Comparison of ENCODE assay signal across 10 mouse cellular contexts in genomic region chr2:178221003-178221402, GRCm38 (mm10).
DNase-seq lines count a peak whose midpoint lies in the region; ATAC-seq and TF ChIP-seq lines count a peak whose summit lies in the region.
"Had no signal": no experiment of that assay in that cellular context is flagged by ENCODE, and none has a peak within 500 bp of the region (broad histone marks: within the 10 kb centered on the region; RNA-seq: fewer than 3 reads in every experiment).

No protein-coding gene starts in this region.

- H3K4me2 ChIP-seq in embryonic facial prominence, embryonic 12.5 days (replicated peaks) = no peak overlapping the region
- no peak overlapping the region for H3K4me2 ChIP-seq in hindbrain, embryonic 12.5 days (replicated peaks)
- H3K4me2 ChIP-seq in midbrain, embryonic 14.5 days (ENCODE audit: low read length) = no peak overlapping the region

- no peak for DNase-seq in layer of hippocampus, adult 2 months (ENCODE audit: low spot score in 2 of 2)
- no peak for DNase-seq in layer of hippocampus, adult 11-12 months (ENCODE audit: low spot score)
- no peak for DNase-seq in midbrain, embryonic 14.5 days
- DNase-seq in ovary, postnatal 10 days (ENCODE audit: low spot score) = no peak
- no peak for DNase-seq in adrenal gland, adult 18-20 months (ENCODE audit: low spot score in 2 of 2)
- DNase-seq: cerebellum, adult 2 months; gastrocnemius, postnatal 36 days had no signal

- H3K4me1 ChIP-seq in embryonic facial prominence, embryonic 12.5 days = no peaks in the 10 kb centered on the region
- H3K4me1 ChIP-seq in hindbrain, embryonic 12.5 days = no peaks in the 10 kb centered on the region
- 0 out of 2 replicates have a peak, but pooled peaks cover 10% of the 10 kb centered on the region for H3K4me1 ChIP-seq in midbrain, embryonic 14.5 days (ENCODE audit: control insufficient read depth, insufficient read depth, low read length)

- no peak overlapping the region for H3K4me3 ChIP-seq in layer of hippocampus, adult 2 months
- no peak overlapping the region for H3K4me3 ChIP-seq in embryonic facial prominence, embryonic 12.5 days
- H3K4me3 ChIP-seq in hindbrain, embryonic 12.5 days = no peak overlapping the region
- no peak overlapping the region for H3K4me3 ChIP-seq in midbrain, embryonic 14.5 days (replicated peaks; ENCODE audit: low read depth, low read length)

- no peaks in the 10 kb centered on the region for H3K36me3 ChIP-seq in embryonic facial prominence, embryonic 12.5 days
- no peaks in the 10 kb centered on the region for H3K36me3 ChIP-seq in hindbrain, embryonic 12.5 days
- H3K36me3 ChIP-seq in midbrain, embryonic 14.5 days (ENCODE audit: control insufficient read depth, insufficient read depth, low read length) = no peaks in the 10 kb centered on the region

- H3K9ac ChIP-seq in embryonic facial prominence, embryonic 12.5 days = no peak overlapping the region
- H3K9ac ChIP-seq in hindbrain, embryonic 12.5 days = no peak overlapping the region
- H3K9ac ChIP-seq in midbrain, embryonic 14.5 days (replicated peaks; ENCODE audit: low read length) = no peak overlapping the region

- TF ChIP-seq CTCF in layer of hippocampus, adult 2 months (conservative IDR thresholded peaks at IDR 0.05) = no peak

- no peaks in the 10 kb centered on the region for H3K9me3 ChIP-seq in embryonic facial prominence, embryonic 12.5 days
- H3K9me3 ChIP-seq in hindbrain, embryonic 12.5 days (replicated peaks) = no peaks in the 10 kb centered on the region
- H3K9me3 ChIP-seq in midbrain, embryonic 14.5 days (ENCODE audit: control insufficient read depth, low read length) = no peaks in the 10 kb centered on the region

- 0 out of 2 replicates have a peak overlapping the region, but pooled peaks have one; percentile 71 for H3K27ac ChIP-seq in layer of hippocampus, adult 2 months
- H3K27ac ChIP-seq in embryonic facial prominence, embryonic 12.5 days = no peak overlapping the region
- no peak overlapping the region for H3K27ac ChIP-seq in hindbrain, embryonic 12.5 days
- no peak overlapping the region for H3K27ac ChIP-seq in midbrain, embryonic 14.5 days (replicated peaks; ENCODE audit: low read depth, low read length)

- no peaks in the 10 kb centered on the region for H3K27me3 ChIP-seq in embryonic facial prominence, embryonic 12.5 days
- H3K27me3 ChIP-seq in hindbrain, embryonic 12.5 days = no peaks in the 10 kb centered on the region
- no peaks in the 10 kb centered on the region for H3K27me3 ChIP-seq in midbrain, embryonic 14.5 days (ENCODE audit: control insufficient read depth, insufficient read depth, low read length)

- peak; percentile 69; the same call in 1 of the 2 replicates for ATAC-seq in embryonic facial prominence, embryonic 12.5 days (ENCODE audit: insufficient number of reproducible peaks, insufficient read depth, low FRiP score, low TSS enrichment)
- peak; percentile 66 for ATAC-seq in hindbrain, embryonic 12.5 days (ENCODE audit: low FRiP score)
- ATAC-seq in midbrain, embryonic 14.5 days (ENCODE audit: low FRiP score, low TSS enrichment) = peak; percentile 65
- no peak for ATAC-seq in monocyte, adult 5-6 weeks (replicated peaks; ENCODE audit: insufficient number of reproducible peaks, low FRiP score, low TSS enrichment, poor library complexity, severe bottlenecking)

- 97% methylated on average over 3 of the region's 3 CpGs for WGBS in embryonic facial prominence, embryonic 12.5 days
- 96% methylated on average over 3 of the region's 3 CpGs for WGBS in hindbrain, embryonic 12.5 days
- WGBS in midbrain, embryonic 14.5 days = 98% methylated on average over 3 of the region's 3 CpGs
